Mouse (Mus musculus): ENCODE results near the gene Cbx1.

DNA sequence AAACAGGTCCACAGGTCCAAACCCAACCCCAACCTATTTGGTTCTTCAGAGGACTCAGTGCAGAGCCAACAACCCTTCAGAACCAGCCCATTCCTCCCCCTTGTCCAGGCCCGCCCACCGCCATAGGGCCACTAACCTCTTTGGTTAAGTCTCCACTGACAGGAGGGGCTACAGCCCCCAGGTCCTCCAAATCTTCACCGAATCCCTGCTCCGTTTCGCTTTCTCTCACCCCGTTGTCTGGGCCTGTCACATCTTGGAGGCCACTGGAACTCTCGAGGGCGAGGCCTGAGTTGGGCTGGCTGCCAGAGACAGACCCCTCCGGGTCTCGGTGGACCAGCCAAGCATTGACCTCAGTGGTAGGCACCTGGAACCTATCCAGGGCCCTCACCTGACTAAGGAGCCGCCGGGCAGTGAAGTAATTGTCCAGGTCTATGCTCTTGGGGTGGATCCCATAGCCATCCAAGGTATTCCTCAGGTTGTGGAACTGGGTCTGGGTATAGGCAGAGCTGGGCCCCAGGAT lies 38.2 kb downstream of the Cbx1 start:
- TF ChIP-seq CTCF (IDR thresholded peaks at IDR 0.05; ENCODE audit: low read depth, low read length) (no peak), POLR2A (IDR thresholded peaks at IDR 0.05; ENCODE audit: extremely low read depth, insufficient read depth, low read length) (no peak)
